Mouse (Mus musculus): ENCODE measurements around the gene Lst1. TPM values are rescaled to one million over a fixed set of nuclear protein-coding genes. Genes with fewer than 3 reads are reported as not detected.

Lst1 gene
- polyA plus RNA-seq, 1 experiment from 2014 or later = 7.9 TPM

- Histone ChIP-seq H3K27ac (ENCODE audit: low read length) (peak overlapping the region; percentile 62), H3K4me3 (ENCODE audit: low read length) (no peak overlapping the region), H3K27me3 (ENCODE audit: control insufficient read depth, insufficient read depth, low read length) (no peaks in the 10 kb centered on the region), H3K36me3 (ENCODE audit: control insufficient read depth, insufficient read depth) (0 out of 2 replicates have a peak, but pooled peaks cover 2% of the 10 kb centered on the region), H3K9me3 (replicated peaks; ENCODE audit: control insufficient read depth, low read length) (no peaks in the 10 kb centered on the region), H3K4me2 (ENCODE audit: low read depth, low read length) (no peak overlapping the region), H3K4me1 (ENCODE audit: control insufficient read depth, insufficient read depth, low read length) (peaks cover 7% of the 10 kb centered on the region), H3K9ac (ENCODE audit: low read length) (no peak overlapping the region)
- ATAC-seq (replicated peaks; ENCODE audit: extremely low read depth, insufficient read depth, low FRiP score) = peak; percentile 52
- 64% methylated on average over 18 of the region's 18 CpGs for WGBS
Observed at GRCm38 (mm10) chr17:35218516-35219193, 30.4 kb upstream of the Lst1 start.

- Histone ChIP-seq H3K4me1 (ENCODE audit: control insufficient read depth, insufficient read depth, low read length) (no peaks in the 10 kb centered on the region), H3K9ac (ENCODE audit: low read length) (no peak overlapping the region), H3K27ac (ENCODE audit: low read length) (no peak overlapping the region), H3K27me3 (ENCODE audit: control insufficient read depth, insufficient read depth, low read length) (0 out of 2 replicates have a peak, but pooled peaks cover 2% of the 10 kb centered on the region), H3K4me3 (ENCODE audit: low read length) (no peak overlapping the region), H3K9me3 (replicated peaks; ENCODE audit: control insufficient read depth, low read length) (no peaks in the 10 kb centered on the region), H3K36me3 (ENCODE audit: control insufficient read depth, insufficient read depth) (no peaks in the 10 kb centered on the region), H3K4me2 (ENCODE audit: low read depth, low read length) (no peak overlapping the region)
- no peak for ATAC-seq (replicated peaks; ENCODE audit: extremely low read depth, insufficient read depth, low FRiP score)
- WGBS = 88% methylated on average over 5 of the region's 5 CpGs
Observed at GRCm38 (mm10) chr17:35213071-35213470, 24.8 kb upstream of the Lst1 start.

- WGBS = 68% methylated on average over 3 of the region's 3 CpGs
- H3K4me1 ChIP-seq (ENCODE audit: control insufficient read depth, insufficient read depth, low read length) = no peaks in the 10 kb centered on the region
- ATAC-seq (replicated peaks; ENCODE audit: extremely low read depth, insufficient read depth, low FRiP score) = no peak
Observed at GRCm38 (mm10) chr17:35210593-35210992, 22.4 kb upstream of the Lst1 start.

GRCm38 (mm10) chr17:35209785-35210535, 21.7 kb upstream of the Lst1 start:
- Histone ChIP-seq H3K4me1 (ENCODE audit: control insufficient read depth, insufficient read depth, low read length) (no peaks in the 10 kb centered on the region), H3K9me3 (replicated peaks; ENCODE audit: control insufficient read depth, low read length) (no peaks in the 10 kb centered on the region), H3K27me3 (ENCODE audit: control insufficient read depth, insufficient read depth, low read length) (peaks cover 7% of the 10 kb centered on the region), H3K4me2 (ENCODE audit: low read depth, low read length) (no peak overlapping the region), H3K4me3 (ENCODE audit: low read length) (no peak overlapping the region), H3K9ac (ENCODE audit: low read length) (no peak overlapping the region), H3K27ac (ENCODE audit: low read length) (no peak overlapping the region), H3K36me3 (ENCODE audit: control insufficient read depth, insufficient read depth) (no peaks in the 10 kb centered on the region)
- no peak for ATAC-seq (replicated peaks; ENCODE audit: extremely low read depth, insufficient read depth, low FRiP score)
- WGBS = 64% methylated on average over 12 of the region's 12 CpGs

More at GRCm38 (mm10) chr17:35210593-35210992, 22.4 kb upstream of the Lst1 start:
- Histone ChIP-seq H3K9ac (ENCODE audit: low read length) (no peak overlapping the region), H3K27ac (ENCODE audit: low read length) (no peak overlapping the region), H3K4me2 (ENCODE audit: low read depth, low read length) (no peak overlapping the region), H3K9me3 (replicated peaks; ENCODE audit: control insufficient read depth, low read length) (no peaks in the 10 kb centered on the region), H3K36me3 (ENCODE audit: control insufficient read depth, insufficient read depth) (no peaks in the 10 kb centered on the region), H3K4me3 (ENCODE audit: low read length) (no peak overlapping the region), H3K27me3 (ENCODE audit: control insufficient read depth, insufficient read depth, low read length) (0 out of 2 replicates have a peak, but pooled peaks cover 2% of the 10 kb centered on the region)

GRCm38 (mm10) chr17:35205380-35205769, 17.1 kb upstream of the Lst1 start:
- Histone ChIP-seq H3K4me3 (ENCODE audit: low read length) (no peak overlapping the region), H3K27me3 (ENCODE audit: control insufficient read depth, insufficient read depth, low read length) (peaks cover 33% of the 10 kb centered on the region)

GRCm38 (mm10) chr17:35204494-35205379, 16.5 kb upstream of the Lst1 start, which contains the start of gene Lta:
Gene Lta (minus strand): TSS chr17:35205351.
- peak; percentile 71; the same call in 1 of the 2 replicates for ATAC-seq (replicated peaks; ENCODE audit: extremely low read depth, insufficient read depth, low FRiP score)
- peaks cover 36% of the 10 kb centered on the region for H3K27me3 ChIP-seq (ENCODE audit: control insufficient read depth, insufficient read depth, low read length)
- peak within 1 kb of the TSS; percentile 53 for H3K9ac ChIP-seq (ENCODE audit: low read length)
- WGBS = 22% methylated on average over 20 of the region's 20 CpGs
- no peak within 1 kb of the TSS for H3K27ac ChIP-seq (ENCODE audit: low read length)
- no peak within 1 kb of the TSS; the same call in 1 of the 2 replicates for H3K4me2 ChIP-seq (ENCODE audit: low read depth, low read length)
- H3K36me3 ChIP-seq (ENCODE audit: control insufficient read depth, insufficient read depth) = no peaks in the 10 kb centered on the region
- H3K4me3 ChIP-seq (ENCODE audit: low read length) = no peak within 1 kb of the TSS
- H3K9me3 ChIP-seq (replicated peaks; ENCODE audit: control insufficient read depth, low read length) = no peaks in the 10 kb centered on the region
- H3K4me1 ChIP-seq (ENCODE audit: control insufficient read depth, insufficient read depth, low read length) = 0 out of 2 replicates have a peak, but pooled peaks cover 4% of the 10 kb centered on the region

More at GRCm38 (mm10) chr17:35205380-35205769, 17.1 kb upstream of the Lst1 start:
- Histone ChIP-seq H3K27ac (ENCODE audit: low read length) (no peak overlapping the region), H3K4me2 (ENCODE audit: low read depth, low read length) (no peak overlapping the region; the same call in 1 of the 2 replicates), H3K9me3 (replicated peaks; ENCODE audit: control insufficient read depth, low read length) (no peaks in the 10 kb centered on the region), H3K9ac (ENCODE audit: low read length) (peak overlapping the region; percentile 53; the same call in 1 of the 2 replicates), H3K36me3 (ENCODE audit: control insufficient read depth, insufficient read depth) (no peaks in the 10 kb centered on the region), H3K4me1 (ENCODE audit: control insufficient read depth, insufficient read depth, low read length) (0 out of 2 replicates have a peak, but pooled peaks cover 4% of the 10 kb centered on the region)
- 48% methylated on average over 10 of the region's 10 CpGs for WGBS
- ATAC-seq (replicated peaks; ENCODE audit: extremely low read depth, insufficient read depth, low FRiP score) = no peak

- Histone ChIP-seq H3K4me1 (ENCODE audit: control insufficient read depth, insufficient read depth, low read length) (0 out of 2 replicates have a peak, but pooled peaks cover 4% of the 10 kb centered on the region), H3K9ac (ENCODE audit: low read length) (no peak overlapping the region), H3K36me3 (ENCODE audit: control insufficient read depth, insufficient read depth) (no peaks in the 10 kb centered on the region), H3K27ac (ENCODE audit: low read length) (no peak overlapping the region), H3K4me3 (ENCODE audit: low read length) (no peak overlapping the region), H3K27me3 (ENCODE audit: control insufficient read depth, insufficient read depth, low read length) (peaks cover 39% of the 10 kb centered on the region), H3K9me3 (replicated peaks; ENCODE audit: control insufficient read depth, low read length) (no peaks in the 10 kb centered on the region), H3K4me2 (ENCODE audit: low read depth, low read length) (no peak overlapping the region)
- 69% methylated on average over 4 of the region's 4 CpGs for WGBS
- no peak for ATAC-seq (replicated peaks; ENCODE audit: extremely low read depth, insufficient read depth, low FRiP score)
Observed at GRCm38 (mm10) chr17:35202442-35202841, 14.2 kb upstream of the Lst1 start.

GRCm38 (mm10) chr17:35201787-35202186, 13.5 kb upstream of the Lst1 start, which contains the start of gene Tnf:
Gene Tnf (minus strand): TSS chr17:35202007.
- H3K4me3 ChIP-seq (ENCODE audit: low read length) = peak within 1 kb of the TSS; percentile 23
- WGBS = 25% methylated on average over 13 of the region's 13 CpGs
- 0 out of 2 replicates have a peak within 1 kb of the TSS, but pooled peaks have one; percentile 14 for H3K9ac ChIP-seq (ENCODE audit: low read length)
- 0 out of 2 replicates have a peak, but pooled peaks cover 4% of the 10 kb centered on the region for H3K4me1 ChIP-seq (ENCODE audit: control insufficient read depth, insufficient read depth, low read length)
- peaks cover 42% of the 10 kb centered on the region for H3K27me3 ChIP-seq (ENCODE audit: control insufficient read depth, insufficient read depth, low read length)
- no peaks in the 10 kb centered on the region for H3K36me3 ChIP-seq (ENCODE audit: control insufficient read depth, insufficient read depth)
- peak within 1 kb of the TSS; percentile 42 for H3K4me2 ChIP-seq (ENCODE audit: low read depth, low read length)
- H3K27ac ChIP-seq (ENCODE audit: low read length) = peak within 1 kb of the TSS; percentile 26; the same call in 1 of the 2 replicates
- no peak for ATAC-seq (replicated peaks; ENCODE audit: extremely low read depth, insufficient read depth, low FRiP score)
- H3K9me3 ChIP-seq (replicated peaks; ENCODE audit: control insufficient read depth, low read length) = no peaks in the 10 kb centered on the region
